Mouse (Mus musculus): ENCODE results near the gene Galnt16.

- no peak for TF ChIP-seq CTCF (IDR thresholded peaks at IDR 0.05; ENCODE audit: control insufficient read depth, insufficient read depth, insufficient replicate concordance, low read depth, low read length)
- TF ChIP-seq POLR2A (IDR thresholded peaks at IDR 0.05; ENCODE audit: control insufficient read depth, low read depth, low read length) = no peak
Observed at GRCm38 (mm10) chr12:80565793-80566192, 47.7 kb downstream of the Galnt16 start.
